Comparison of ENCODE assay signal across 9 mouse cellular contexts in genomic region chr7:36076021-36076441, GRCm38 (mm10).
DNase-seq lines count a peak whose midpoint lies in the region; ATAC-seq lines count a peak whose summit lies in the region.
"Had no signal": no experiment of that assay in that cellular context is flagged by ENCODE, and none has a peak within 500 bp of the region (broad histone marks: within the 10 kb centered on the region; RNA-seq: fewer than 3 reads in every experiment).

No protein-coding gene starts in this region.

- H3K4me1 ChIP-seq in embryonic facial prominence, embryonic 12.5 days: peaks cover 26% of the 10 kb centered on the region
- H3K4me1 ChIP-seq in midbrain, embryonic 12.5 days: peaks cover 38% of the 10 kb centered on the region
- H3K4me1 ChIP-seq: liver, embryonic 15.5 days had no signal

- H3K9ac ChIP-seq in embryonic facial prominence, embryonic 12.5 days: no peak overlapping the region
- no peak overlapping the region; the same call in 1 of the 2 replicates for H3K9ac ChIP-seq in midbrain, embryonic 12.5 days (replicated peaks)
- H3K9ac ChIP-seq: liver, embryonic 15.5 days had no signal

- intact Hi-C loops in heart, postnatal 36 days (cut with DNase I): loop anchor here (10.0 kb wide), 2 partner anchors 619 to 899 kb away; partner anchors contain the start of gene Tshz3

- H3K4me3 ChIP-seq in embryonic facial prominence, embryonic 12.5 days: no peak overlapping the region
- 0 out of 2 replicates have a peak overlapping the region, but pooled peaks have one; percentile 7 for H3K4me3 ChIP-seq in midbrain, embryonic 12.5 days
- H3K4me3 ChIP-seq: liver, embryonic 15.5 days had no signal

- H3K36me3 ChIP-seq in embryonic facial prominence, embryonic 12.5 days: no peaks in the 10 kb centered on the region
- no peaks in the 10 kb centered on the region for H3K36me3 ChIP-seq in midbrain, embryonic 12.5 days
- H3K36me3 ChIP-seq: liver, embryonic 15.5 days had no signal

- no peaks in the 10 kb centered on the region for H3K9me3 ChIP-seq in embryonic facial prominence, embryonic 12.5 days
- H3K9me3 ChIP-seq in midbrain, embryonic 12.5 days: no peaks in the 10 kb centered on the region; the same call in 1 of the 2 replicates
- H3K9me3 ChIP-seq: liver, embryonic 15.5 days had no signal

- peak overlapping the region; percentile 36 for H3K4me2 ChIP-seq in embryonic facial prominence, embryonic 12.5 days (replicated peaks)
- peak overlapping the region; percentile 42 for H3K4me2 ChIP-seq in midbrain, embryonic 12.5 days (replicated peaks)
- H3K4me2 ChIP-seq: liver, embryonic 15.5 days had no signal

- DNase-seq in cerebellum, postnatal 10 days: peak; percentile 17 to 30
- DNase-seq in heart, postnatal 36 days: peak; percentile 3 to 15
- no peak for DNase-seq in cerebellum, postnatal 25 days
- DNase-seq in spleen, postnatal 14 days (ENCODE audit: low spot score in 2 of 2): no peak

- peak overlapping the region; percentile 50 for H3K27ac ChIP-seq in embryonic facial prominence, embryonic 12.5 days
- H3K27ac ChIP-seq in midbrain, embryonic 12.5 days (replicated peaks): no peak overlapping the region
- H3K27ac ChIP-seq: liver, embryonic 15.5 days had no signal

- ATAC-seq in cerebellum, adult (ENCODE audit: insufficient number of reproducible peaks, low FRiP score, low TSS enrichment): no peak
- no peak for ATAC-seq in embryonic facial prominence, embryonic 12.5 days (ENCODE audit: insufficient number of reproducible peaks, insufficient read depth, low FRiP score, low TSS enrichment)
- ATAC-seq in midbrain, embryonic 12.5 days (ENCODE audit: low FRiP score, low read depth): peak; percentile 44; the same call in 1 of the 2 replicates
- no peak for ATAC-seq in megakaryocyte, adult 5-6 weeks (ENCODE audit: poor library complexity, severe bottlenecking)

- no peaks in the 10 kb centered on the region for H3K27me3 ChIP-seq in embryonic facial prominence, embryonic 12.5 days
- H3K27me3 ChIP-seq in midbrain, embryonic 12.5 days: peaks cover 14% of the 10 kb centered on the region; the same call in 1 of the 2 replicates
- H3K27me3 ChIP-seq: liver, embryonic 15.5 days had no signal

- WGBS in embryonic facial prominence, embryonic 12.5 days: 3% methylated on average over 11 of the region's 11 CpGs
- under 1% methylated on average over 11 of the region's 11 CpGs for WGBS in midbrain, embryonic 12.5 days

Comparison
In these comparisons a context has a peak if more than half of its experiments do, and no peak if none do; other contexts are left out.
1. DNase-seq: peak in cerebellum, postnatal 10 days (2 of 2) and heart, postnatal 36 days (2 of 2); none in cerebellum, postnatal 25 days (0 of 2) and spleen, postnatal 14 days (0 of 2).